9 mouse cellular contexts compared by ENCODE assay signal in genomic region chr5:77581106-77581638, GRCm38 (mm10).
DNase-seq lines count a peak whose midpoint lies in the region; ATAC-seq lines count a peak whose summit lies in the region.
"Had no signal": no experiment of that assay in that cellular context is flagged by ENCODE, and none has a peak within 500 bp of the region (broad histone marks: within the 10 kb centered on the region; RNA-seq: fewer than 3 reads in every experiment).

No protein-coding gene starts in this region.

- H3K27ac ChIP-seq in heart, embryonic 14.5 days (replicated peaks in 1 of 2; ENCODE audit: control insufficient read depth in 1 of 2, insufficient read depth in 1 of 2, low read depth in 2 of 2, low read length in 2 of 2) = peak overlapping the region; percentile 77 to 82
- peak overlapping the region; percentile 47; the same call in 1 of the 2 replicates for H3K27ac ChIP-seq in limb, embryonic 10.5 days
- peak overlapping the region; percentile 28 for H3K27ac ChIP-seq in neural tube, embryonic 15.5 days (replicated peaks)
- H3K27ac ChIP-seq: liver, embryonic 14.5 days had no signal

- H3K4me1 ChIP-seq in heart, embryonic 14.5 days (ENCODE audit: control insufficient read depth in 2 of 2, insufficient read depth in 2 of 2, low read length in 2 of 2) = peaks cover 14 to 30% of the 10 kb centered on the region in 2 experiments
- peaks cover 23% of the 10 kb centered on the region for H3K4me1 ChIP-seq in limb, embryonic 10.5 days
- H3K4me1 ChIP-seq in neural tube, embryonic 15.5 days = peaks cover 23% of the 10 kb centered on the region

- 35% methylated on average over 6 of the region's 6 CpGs for WGBS in heart, embryonic 14.5 days
- 64% methylated on average over 6 of the region's 6 CpGs for WGBS in limb, embryonic 10.5 days
- WGBS in neural tube, embryonic 15.5 days = 35% methylated on average over 6 of the region's 6 CpGs

- ATAC-seq in heart, embryonic 14.5 days (ENCODE audit: insufficient number of reproducible peaks, insufficient read depth, low FRiP score, low read depth) = no peak
- ATAC-seq in neural tube, embryonic 15.5 days (ENCODE audit: low FRiP score) = peak; percentile 56
- no peak for ATAC-seq in CD4-positive, CD25-positive, alpha-beta regulatory T cell, adult 4 months

- H3K9me3 ChIP-seq in heart, embryonic 14.5 days (ENCODE audit: control insufficient read depth, low read length) = no peaks in the 10 kb centered on the region
- H3K9me3 ChIP-seq in limb, embryonic 10.5 days (replicated peaks) = no peaks in the 10 kb centered on the region
- H3K9me3 ChIP-seq in neural tube, embryonic 15.5 days (replicated peaks) = no peaks in the 10 kb centered on the region

- H3K9ac ChIP-seq in heart, embryonic 14.5 days (ENCODE audit: low read length) = no peak overlapping the region
- H3K9ac ChIP-seq in neural tube, embryonic 15.5 days (replicated peaks) = no peak overlapping the region
- H3K9ac ChIP-seq: liver, embryonic 14.5 days had no signal

- H3K36me3 ChIP-seq in heart, embryonic 14.5 days (ENCODE audit: control insufficient read depth, insufficient read depth, low read length) = no peaks in the 10 kb centered on the region
- no peaks in the 10 kb centered on the region for H3K36me3 ChIP-seq in limb, embryonic 10.5 days
- H3K36me3 ChIP-seq in neural tube, embryonic 15.5 days = no peaks in the 10 kb centered on the region

- H3K4me2 ChIP-seq in heart, embryonic 14.5 days (ENCODE audit: low read length) = peak overlapping the region; percentile 52
- peak overlapping the region; percentile 25; the same call in 1 of the 2 replicates for H3K4me2 ChIP-seq in neural tube, embryonic 15.5 days

- DNase-seq in layer of hippocampus, adult 11-12 months (ENCODE audit: low spot score) = peak; percentile 17
- no peak for DNase-seq in layer of hippocampus, postnatal 25 days (ENCODE audit: extremely low spot score in 1 of 2, low spot score in 1 of 2)
- DNase-seq in cerebellum, postnatal 25 days = peak; percentile 16 to 42
- no peak for DNase-seq in limb, embryonic 10.5 days (ENCODE audit: low spot score)
- no peak for DNase-seq in yolk sac, embryonic 10.5 days (ENCODE audit: low spot score)

- H3K27me3 ChIP-seq in heart, embryonic 14.5 days (ENCODE audit: control insufficient read depth, insufficient read depth, low read length) = no peaks in the 10 kb centered on the region
- H3K27me3 ChIP-seq in limb, embryonic 10.5 days (ENCODE audit: low read depth, poor library complexity, severe bottlenecking) = no peaks in the 10 kb centered on the region
- no peaks in the 10 kb centered on the region for H3K27me3 ChIP-seq in neural tube, embryonic 15.5 days (replicated peaks)

- no peak overlapping the region for H3K4me3 ChIP-seq in heart, embryonic 14.5 days (ENCODE audit: control insufficient read depth in 1 of 2, insufficient read depth in 1 of 2, low read depth in 1 of 2, low read length in 2 of 2)
- H3K4me3 ChIP-seq in limb, embryonic 10.5 days = no peak overlapping the region
- H3K4me3 ChIP-seq in neural tube, embryonic 15.5 days (replicated peaks) = no peak overlapping the region

Comparison
In these comparisons a context has a peak if more than half of its experiments do, and no peak if none do; other contexts are left out.
1. DNase-seq: peak in layer of hippocampus, adult 11-12 months (single experiment) and cerebellum, postnatal 25 days (2 of 2); none in layer of hippocampus, postnatal 25 days (0 of 2), limb, embryonic 10.5 days (single experiment) and yolk sac, embryonic 10.5 days (single experiment).
2. H3K27ac ChIP-seq: peak in every context shown above with its lines; median percentile 80 in heart, embryonic 14.5 days; 47 in limb, embryonic 10.5 days; 28 in neural tube, embryonic 15.5 days.